8 mouse cellular contexts compared by ENCODE assay signal in genomic region chr5:3433131-3433700, GRCm38 (mm10).
A peak's percentile ranks its signal among the peaks of the same experiment; 100 is the strongest.
DNase-seq lines count a peak whose midpoint lies in the region; ATAC-seq and TF ChIP-seq lines count a peak whose summit lies in the region.
"Not testable (repeated sequence)": the region's sequence is repeated elsewhere in the genome, so short reads cannot be mapped to it uniquely, and the experiment has no call there.

No protein-coding gene starts in this region.

- not testable (repeated sequence) for H3K9ac ChIP-seq in intestine, postnatal 0 days (ENCODE audit: low read depth, low read length); neural tube, embryonic 15.5 days (replicated peaks)

- 61% methylated on average over 19 of the region's 20 CpGs for WGBS in intestine, postnatal 0 days
- WGBS in neural tube, embryonic 15.5 days, result 50% methylated on average over 20 of the region's 20 CpGs

- H3K4me3 ChIP-seq in intestine, postnatal 0 days (ENCODE audit: low read depth, low read length); neural tube, embryonic 15.5 days (replicated peaks): not testable (repeated sequence)

- H3K27me3 ChIP-seq in intestine, postnatal 0 days (replicated peaks; ENCODE audit: control insufficient read depth, insufficient read depth, low read length); neural tube, embryonic 15.5 days (replicated peaks): not testable (repeated sequence)

- not testable (repeated sequence) for TF ChIP-seq CTCF in intestine, postnatal 0 days (IDR thresholded peaks at IDR 0.05; ENCODE audit: low read depth)

- not testable (repeated sequence) for H3K4me1 ChIP-seq in intestine, postnatal 0 days (replicated peaks; ENCODE audit: control insufficient read depth, insufficient read depth, low read length); neural tube, embryonic 15.5 days

- not testable (repeated sequence) for H3K27ac ChIP-seq in intestine, postnatal 0 days (ENCODE audit: low read depth, low read length); neural tube, embryonic 15.5 days (replicated peaks)

- not testable (repeated sequence) for H3K36me3 ChIP-seq in intestine, postnatal 0 days (ENCODE audit: control insufficient read depth, insufficient read depth); neural tube, embryonic 15.5 days

- peak; percentile 42 for DNase-seq in 3T3-L1 (ENCODE audit: low read depth, low spot score)
- DNase-seq in adrenal gland, postnatal 14 days, result peak; percentile 64
- peak; percentile 55 for DNase-seq in fibroblast of lung, adult 2 months (ENCODE audit: low read depth)
- peak; percentile 48 for DNase-seq in heart, adult 8-10 months (ENCODE audit: low spot score)
- peak; percentile 48 for DNase-seq in kidney, postnatal 14 days
- DNase-seq in lung, adult 18-20 months, result peak; percentile 13 to 21

- H3K9me3 ChIP-seq in intestine, postnatal 0 days (ENCODE audit: control insufficient read depth); neural tube, embryonic 15.5 days (replicated peaks): not testable (repeated sequence)

- ATAC-seq in intestine, postnatal 0 days; neural tube, embryonic 15.5 days (ENCODE audit: low FRiP score): not testable (repeated sequence)

- H3K4me2 ChIP-seq in intestine, postnatal 0 days (replicated peaks; ENCODE audit: low read depth), result 0 out of 2 replicates have a peak overlapping the region, but pooled peaks have one; percentile 13
- H3K4me2 ChIP-seq in neural tube, embryonic 15.5 days, result peak overlapping the region; percentile 15; the same call in 1 of the 2 replicates
